Mouse (Mus musculus) lung, postnatal 14 days (tissue): ENCODE data around the gene Sun3.

Experiments
- DNase-seq: peaks from one replicate; pipeline ENCODE4 v3.0.0; 2021

Sun3 gene

GRCm38 (mm10) chr11:9048703-9049060 lies at the start of gene Sun3:
TSS of gene Sun3 (minus strand) at chr11:9048991.
- DNase-seq = no peak

- no peak for DNase-seq
These were observed 27.7 kb upstream of the Sun3 start for GRCm38 (mm10) chr11:9076444-9076843.

- no peak for DNase-seq
These were observed 11.7 kb upstream of the Sun3 start for GRCm38 (mm10) chr11:9060484-9060883.

GRCm38 (mm10) chr11:9060029-9060428 lies 11.2 kb upstream of the Sun3 start:
- DNase-seq = no peak

DNA sequence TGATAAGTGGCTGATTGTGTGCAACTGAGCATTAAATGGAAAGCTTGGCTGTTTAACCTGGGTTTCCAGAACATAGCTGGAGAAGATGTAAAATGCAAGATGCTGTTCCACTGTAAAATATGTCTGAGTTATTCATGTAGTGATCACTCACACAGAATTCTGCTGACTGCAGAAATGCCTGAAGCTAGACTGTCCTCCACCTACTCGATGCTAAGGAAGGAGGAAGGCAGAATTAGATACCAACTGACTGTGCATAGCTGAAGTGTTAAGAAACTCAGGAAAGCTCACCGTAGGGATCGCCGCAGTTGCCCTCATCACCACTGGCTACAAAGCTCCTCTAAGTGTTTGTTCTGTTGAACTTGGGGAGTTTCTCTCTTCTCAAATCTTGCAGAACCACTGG lies 8.9 kb upstream of the Sun3 start:
- DNase-seq = no peak

DNA sequence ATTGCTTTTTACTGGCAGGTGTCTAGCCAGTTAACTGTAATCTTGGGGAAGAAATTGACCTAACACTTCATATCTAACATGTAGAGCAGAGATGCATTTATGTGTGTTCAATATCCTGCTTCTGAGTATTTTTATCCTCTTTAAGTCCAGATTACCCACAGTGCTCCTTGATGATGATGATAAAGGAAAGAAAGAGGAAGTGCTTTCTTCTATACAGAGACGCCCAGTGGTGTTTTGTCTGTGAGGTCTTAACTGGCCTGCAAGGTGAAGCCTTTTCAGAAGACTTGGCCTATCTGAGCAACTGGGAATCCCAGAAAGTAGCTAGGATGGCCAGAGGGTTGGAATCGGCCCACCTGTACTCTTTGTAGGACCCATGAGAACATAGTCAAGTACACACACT lies 8.1 kb upstream of the Sun3 start:
- no peak for DNase-seq

DNA sequence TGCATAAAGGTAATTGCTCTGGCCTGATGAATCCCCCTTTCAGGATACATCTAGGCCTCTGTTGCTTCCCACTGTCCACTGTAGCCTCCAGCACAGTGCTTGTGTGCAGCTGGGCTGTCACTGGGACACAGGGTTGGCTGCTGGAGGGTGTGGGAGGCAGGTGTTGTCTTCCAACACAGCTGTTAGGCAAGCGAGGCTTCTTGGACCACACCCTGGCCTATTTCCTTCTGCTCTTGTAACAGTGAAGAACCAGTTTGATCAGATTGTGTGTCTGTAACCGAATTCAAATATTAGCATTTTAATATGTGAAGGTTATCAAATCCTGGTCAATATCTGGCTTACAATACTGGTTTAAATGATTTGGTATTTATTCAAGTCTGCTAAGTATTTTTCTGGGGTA lies 3.1 kb upstream of the Sun3 start:
- no peak for DNase-seq

- DNase-seq = no peak
These were observed 1.4 kb upstream of the Sun3 start for GRCm38 (mm10) chr11:9050241-9050640.

DNA sequence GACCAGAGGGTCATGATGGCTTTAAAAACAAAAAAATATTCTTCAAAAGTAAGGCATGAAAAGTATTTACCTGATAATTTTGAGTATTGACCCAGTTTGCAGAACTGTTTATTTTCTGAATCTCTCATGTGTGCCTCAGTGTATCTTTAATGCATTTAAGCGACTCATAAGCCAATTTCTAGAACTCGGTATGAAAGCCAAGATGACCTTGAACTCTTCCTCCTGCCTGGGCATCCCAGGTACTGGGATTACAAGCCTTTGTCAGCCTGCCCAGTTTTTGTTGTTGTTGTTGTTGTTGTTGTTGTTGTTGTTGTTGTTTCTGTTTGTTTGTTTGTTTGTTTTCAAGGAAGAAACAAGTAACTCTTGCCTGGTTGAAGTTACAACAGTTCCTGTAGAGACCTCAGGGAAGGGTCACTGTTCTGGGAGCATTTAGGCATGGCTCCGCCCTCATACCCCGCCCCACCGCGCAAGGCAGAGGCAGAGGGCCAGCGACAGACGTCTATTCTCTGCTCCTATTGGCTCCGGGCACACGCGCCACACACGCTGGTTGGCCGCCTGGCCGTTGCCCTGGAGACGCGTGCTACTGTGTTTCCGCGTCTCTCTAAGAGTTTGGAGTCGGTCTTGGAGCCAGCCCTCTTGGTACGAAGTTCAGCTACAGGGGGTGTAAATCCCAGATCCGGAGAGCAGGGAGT lies 634 bp downstream of the Sun3 start, which contains the start of gene Gm11992:
Gene Gm11992, plus strand, starts transcription at position 584 of the 692 bp plus-strand sequence.
- peak; percentile 77 for DNase-seq

- no peak for DNase-seq
These were observed 1.7 kb downstream of the Sun3 start for GRCm38 (mm10) chr11:9047044-9047443.

DNA sequence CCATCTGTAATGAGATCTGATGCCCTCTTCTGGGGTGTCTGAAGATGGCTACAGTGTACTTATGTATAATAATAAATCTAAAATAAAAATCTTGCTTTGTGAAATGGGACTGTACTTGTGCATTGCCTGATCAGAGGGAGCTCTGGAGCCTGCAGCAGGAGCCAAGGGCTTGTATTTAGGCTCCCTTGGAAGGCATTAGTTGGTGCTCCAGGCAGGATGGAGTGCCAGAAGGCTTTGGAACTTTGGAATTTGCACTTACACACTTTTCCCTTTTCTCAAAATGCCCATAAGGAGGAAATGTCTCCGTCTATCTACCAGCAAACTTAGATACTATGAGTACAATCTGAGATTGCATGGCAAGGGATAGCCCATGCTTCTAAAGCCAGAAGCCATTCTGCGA lies 2.2 kb downstream of the Sun3 start:
- DNase-seq = no peak

DNA sequence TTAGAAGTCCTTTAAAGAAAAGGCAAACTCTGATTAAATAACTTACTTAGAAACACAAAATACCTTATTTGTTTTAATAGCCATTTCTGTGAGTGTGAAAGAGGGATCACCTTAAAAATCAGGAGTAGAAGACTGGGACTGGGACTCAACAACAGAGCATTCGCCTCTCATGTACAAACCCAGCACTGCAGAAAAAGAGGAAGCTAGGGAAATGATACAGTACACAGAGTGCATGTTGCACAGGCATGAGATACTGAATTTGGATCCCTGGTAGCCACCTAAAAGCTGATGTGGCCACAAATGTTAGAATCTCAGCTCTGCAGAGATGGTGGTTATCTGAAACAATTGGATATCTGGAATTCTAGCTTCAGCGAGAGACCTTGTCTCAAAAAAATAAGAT lies 17.3 kb downstream of the Sun3 start:
- DNase-seq = no peak

- DNase-seq = no peak
These were observed 23.6 kb downstream of the Sun3 start for GRCm38 (mm10) chr11:9025211-9025610.

- no peak for DNase-seq
These were observed 24.0 kb downstream of the Sun3 start for GRCm38 (mm10) chr11:9024782-9025181.

DNA sequence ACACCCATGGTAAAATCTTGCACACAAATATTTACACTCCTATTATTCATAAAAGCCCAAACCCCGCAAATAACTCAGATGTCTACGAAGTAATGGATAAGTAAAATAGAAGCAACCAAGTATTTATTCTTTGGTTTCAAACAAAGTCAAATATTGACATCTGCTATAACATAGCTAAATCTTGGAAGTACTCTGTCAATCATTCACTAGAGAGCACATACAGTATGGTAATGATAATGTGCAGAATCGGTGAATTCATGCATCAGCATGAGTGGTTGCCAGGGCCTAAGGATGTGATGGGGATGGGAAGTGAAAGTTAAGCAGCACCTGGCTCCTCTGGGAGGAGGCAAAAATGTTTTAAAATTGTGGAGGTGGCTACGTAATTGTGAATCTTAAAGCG lies 28.6 kb downstream of the Sun3 start:
- no peak for DNase-seq

GRCm38 (mm10) chr11:9018491-9019267 lies 30.1 kb downstream of the Sun3 start:
- no peak for DNase-seq

DNA sequence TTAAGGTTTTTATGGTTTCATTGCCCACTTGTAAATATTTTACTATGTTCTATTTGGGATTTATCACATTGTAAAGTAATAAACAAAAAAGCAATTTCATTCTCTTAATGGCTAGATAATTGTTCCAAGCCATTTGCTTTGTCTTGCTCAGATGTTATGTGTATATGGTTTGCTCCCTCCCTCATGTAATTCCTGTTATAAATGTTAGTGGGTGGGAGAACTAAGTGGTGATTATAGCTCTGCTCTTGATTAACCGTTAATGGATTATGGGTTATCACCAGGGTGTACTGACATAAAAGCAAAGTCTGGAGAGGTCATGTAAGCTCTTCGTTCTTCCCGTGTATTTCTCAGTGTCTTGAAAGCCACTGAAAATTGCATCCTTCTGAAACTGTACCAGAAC lies 34.1 kb downstream of the Sun3 start:
- no peak for DNase-seq

DNA sequence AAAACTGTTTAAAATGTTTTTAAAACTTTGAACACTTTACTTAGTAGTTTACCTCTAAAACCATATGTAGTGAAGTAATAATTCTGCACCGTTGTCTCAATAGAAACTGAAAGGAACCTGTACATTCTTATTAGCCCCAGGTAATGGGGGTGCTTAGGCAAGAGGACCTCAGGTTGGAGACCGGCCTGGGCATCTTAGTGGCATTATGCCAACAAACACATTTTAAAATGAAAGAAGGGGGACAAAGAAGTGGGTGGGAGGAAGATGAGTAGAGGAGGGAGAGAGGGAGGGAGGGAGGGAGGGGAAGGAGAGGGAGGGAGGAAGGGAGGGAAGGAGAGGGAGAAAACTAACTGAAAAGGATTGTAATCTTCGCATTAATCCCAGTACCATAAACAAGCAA lies 37.4 kb downstream of the Sun3 start:
- no peak for DNase-seq

DNA sequence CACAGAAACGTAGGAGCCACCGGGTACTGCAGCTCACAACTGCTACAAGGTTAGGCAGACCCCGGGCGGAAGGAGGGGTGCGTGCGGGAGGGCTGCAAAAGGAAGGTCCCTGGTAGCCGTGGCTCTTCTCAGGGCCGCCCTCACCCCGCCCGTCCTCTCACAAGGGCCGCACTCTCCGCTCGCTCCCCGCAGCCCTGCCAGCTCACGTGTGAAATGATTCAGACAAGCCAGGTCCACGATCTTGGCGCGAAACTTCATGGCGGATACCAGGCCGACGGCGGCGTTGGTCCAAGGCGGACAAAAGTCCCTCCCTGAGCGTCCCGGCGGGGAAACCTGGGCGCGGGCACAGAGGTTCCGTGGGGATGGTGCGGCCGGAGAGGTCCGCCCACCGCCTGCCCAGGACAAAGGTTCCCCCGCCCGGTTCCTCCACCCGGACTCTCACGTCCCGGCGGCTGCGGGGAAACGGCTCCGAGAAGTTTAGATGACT lies 37.9 kb downstream of the Sun3 start, which contains the start of gene Hus1:
Gene Hus1, minus strand, starts transcription at position 339 of the 487 bp plus-strand sequence.
- DNase-seq = peak; percentile 89

DNA sequence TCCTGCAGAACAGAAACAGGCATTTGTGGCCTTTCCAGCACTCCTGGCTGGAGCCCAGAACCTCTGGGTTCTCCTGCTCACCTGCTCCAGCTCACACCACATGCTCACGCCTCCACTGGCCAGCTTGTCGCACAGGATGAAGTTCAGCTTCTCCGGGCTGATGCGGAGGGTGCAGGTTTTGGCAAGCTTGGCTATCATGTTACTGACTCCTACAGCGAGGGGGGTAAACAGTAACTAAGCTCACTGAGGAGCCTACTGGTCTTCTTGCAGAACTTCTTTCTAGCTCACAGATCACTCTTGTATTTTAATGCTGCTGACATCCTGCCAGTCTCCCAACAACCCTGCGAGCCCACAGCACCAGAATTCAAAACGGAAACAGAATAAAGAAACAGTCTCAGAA lies 38.4 kb downstream of the Sun3 start:
- DNase-seq = peak; percentile 6

DNA sequence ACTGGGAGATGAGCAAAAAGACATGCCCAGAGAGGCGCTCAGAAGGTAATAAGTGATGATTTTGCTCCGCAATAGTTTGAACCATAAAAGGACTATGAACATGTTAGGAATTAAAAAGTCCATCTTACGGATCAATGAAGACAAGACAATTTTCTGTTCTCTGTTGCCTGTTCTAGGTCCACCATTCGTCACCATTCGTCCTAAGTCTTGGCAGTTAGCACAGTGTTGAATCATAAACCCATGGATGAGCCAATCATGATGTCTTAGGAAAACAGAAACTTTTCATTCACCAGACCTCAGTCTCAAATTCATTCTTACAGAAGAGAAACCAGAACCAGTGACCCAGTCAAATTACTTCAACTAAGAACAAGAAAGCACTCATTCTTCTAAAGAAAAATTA lies 40.0 kb downstream of the Sun3 start:
- DNase-seq = no peak

- DNase-seq = no peak
These were observed 60.7 kb downstream of the Sun3 start for GRCm38 (mm10) chr11:8988084-8988483.

DNA sequence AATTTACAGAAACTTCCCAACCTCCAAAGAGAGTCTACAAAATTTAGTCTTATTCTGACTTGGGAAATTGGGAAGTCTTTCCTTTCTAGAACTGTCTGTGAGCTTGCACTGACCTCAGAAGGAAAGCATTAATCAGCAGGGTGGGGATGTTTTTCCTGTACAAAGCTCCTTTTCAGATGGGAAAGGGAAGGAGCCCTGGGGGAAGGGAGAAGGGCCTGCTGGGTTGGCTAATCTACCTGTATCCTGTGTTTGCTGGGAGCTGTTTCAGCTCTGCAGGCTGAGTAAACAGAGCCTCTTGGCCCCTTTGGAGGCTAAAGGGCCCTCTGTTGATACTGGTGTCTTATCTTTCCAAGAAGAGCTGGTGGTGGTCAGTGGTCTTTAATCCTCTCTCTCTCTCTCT lies 62.7 kb downstream of the Sun3 start:
- DNase-seq = peak; percentile 7

GRCm38 (mm10) chr11:8983237-8983861 lies 65.4 kb downstream of the Sun3 start:
- DNase-seq = peak; percentile 84
